Mouse (Mus musculus) lung, postnatal 0 days (tissue): ENCODE measurements at regions not wholly inside any gene's neighbourhood (a gene's known extent, or its start where the extent isn't known, plus 50 kb on each side); places are given as distances from the start of the nearest gene placed in this dataset.

ENCODE experiments used
- CTCF ChIP-seq: IDR thresholded peaks from 2 replicates; pipeline ENCODE4 v1.5.1; 2016; ENCODE audit warnings: antibody characterized with exemption, mild to moderate bottlenecking
- EP300 ChIP-seq: IDR thresholded peaks from 2 replicates; pipeline ENCODE4 v1.6.1; 2016; ENCODE audit warnings: antibody characterized with exemption, mild to moderate bottlenecking, control low read depth

DNA sequence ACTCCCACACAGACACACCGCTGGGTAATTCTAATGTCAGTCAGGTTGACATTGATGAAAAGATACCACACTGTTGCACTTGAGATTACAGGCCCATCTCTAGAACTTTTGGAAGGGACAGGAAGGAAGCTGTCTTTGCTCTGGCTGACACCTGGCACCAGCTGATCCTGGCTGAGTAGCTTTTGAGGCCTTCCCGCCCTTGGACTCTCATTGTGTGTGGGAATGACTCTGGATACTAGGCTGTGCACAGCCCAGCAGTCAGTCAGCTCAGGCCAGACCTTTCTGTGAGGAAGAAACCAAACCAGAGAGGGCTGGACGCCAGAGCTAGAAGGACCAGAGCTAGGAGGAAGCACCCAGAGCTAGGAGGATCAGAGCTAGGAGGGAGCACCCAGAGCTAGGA lies 149.0 kb upstream of the 1600014C23Rik start:
- no peak for TF ChIP-seq CTCF
- no peak for TF ChIP-seq EP300
